In genomic region chr10:53102423-53102822, GRCm38 (mm10) we compare ENCODE assay signal across 20 mouse cellular contexts.
"Had no signal": no experiment of that assay in that cellular context is flagged by ENCODE, and none has a peak within 500 bp of the region (broad histone marks: within the 10 kb centered on the region; RNA-seq: fewer than 3 reads in every experiment).

No protein-coding gene starts in this region.

- H3K4me1 ChIP-seq: kidney, embryonic 15.5 days; lung, embryonic 15.5 days; megakaryocyte, embryonic 14.5 days; midbrain, embryonic 10.5 days; midbrain, embryonic 13.5 days had no signal

- H3K4me2 ChIP-seq: kidney, embryonic 15.5 days; liver, embryonic 11.5 days; lung, embryonic 15.5 days; midbrain, embryonic 13.5 days; neural tube, embryonic 13.5 days had no signal

- H3K27me3 ChIP-seq: kidney, embryonic 15.5 days; lung, embryonic 15.5 days; megakaryocyte, embryonic 14.5 days; midbrain, embryonic 13.5 days; neural tube, embryonic 13.5 days had no signal

- H3K27ac ChIP-seq: kidney, embryonic 15.5 days; left cerebral cortex, adult 2 months; liver, embryonic 14.5 days; lung, embryonic 15.5 days; midbrain, embryonic 10.5 days; midbrain, embryonic 13.5 days; neural tube, embryonic 13.5 days had no signal

- H3K9me3 ChIP-seq: kidney, embryonic 15.5 days; lung, embryonic 15.5 days; megakaryocyte, embryonic 14.5 days; midbrain, embryonic 10.5 days; midbrain, embryonic 13.5 days; neural tube, embryonic 13.5 days had no signal

- ATAC-seq: midbrain, embryonic 13.5 days; midbrain, embryonic 16.5 days had no signal

- H3K4me3 ChIP-seq: kidney, embryonic 15.5 days; left cerebral cortex, adult 2 months; lung, embryonic 15.5 days; megakaryocyte, embryonic 14.5 days; midbrain, embryonic 10.5 days; midbrain, embryonic 13.5 days; myocyte; neural tube, embryonic 13.5 days had no signal

- H3K9ac ChIP-seq: kidney, embryonic 15.5 days; liver, embryonic 14.5 days; lung, embryonic 15.5 days; midbrain, embryonic 13.5 days; neural tube, embryonic 13.5 days had no signal

- H3K36me3 ChIP-seq: kidney, embryonic 15.5 days; lung, embryonic 15.5 days; midbrain, embryonic 10.5 days; midbrain, embryonic 13.5 days; neural tube, embryonic 13.5 days had no signal

- DNase-seq: kidney, postnatal 10 days; kidney, postnatal 36 days; layer of hippocampus, postnatal 36 days; lung, adult 18-20 months; lung, postnatal 10 days; lung, postnatal 36 days; retina, postnatal 1 day; thymus, adult 18-20 months; thymus, postnatal 36 days had no signal
